Mouse (Mus musculus) liver, postnatal 0 days (tissue): ENCODE results near the gene St8sia1.

Experiments used
- CTCF ChIP-seq: sonication (generic); IDR thresholded peaks from 2 replicates; pipeline ENCODE4 v1.5.1; 2016; ENCODE audit warnings: antibody characterized with exemption, low read depth
- EP300 ChIP-seq: IDR thresholded peaks from 2 replicates; pipeline ENCODE4 v1.6.1; 2016; ENCODE audit warnings: antibody characterized with exemption, low read depth, mild to moderate bottlenecking

DNA sequence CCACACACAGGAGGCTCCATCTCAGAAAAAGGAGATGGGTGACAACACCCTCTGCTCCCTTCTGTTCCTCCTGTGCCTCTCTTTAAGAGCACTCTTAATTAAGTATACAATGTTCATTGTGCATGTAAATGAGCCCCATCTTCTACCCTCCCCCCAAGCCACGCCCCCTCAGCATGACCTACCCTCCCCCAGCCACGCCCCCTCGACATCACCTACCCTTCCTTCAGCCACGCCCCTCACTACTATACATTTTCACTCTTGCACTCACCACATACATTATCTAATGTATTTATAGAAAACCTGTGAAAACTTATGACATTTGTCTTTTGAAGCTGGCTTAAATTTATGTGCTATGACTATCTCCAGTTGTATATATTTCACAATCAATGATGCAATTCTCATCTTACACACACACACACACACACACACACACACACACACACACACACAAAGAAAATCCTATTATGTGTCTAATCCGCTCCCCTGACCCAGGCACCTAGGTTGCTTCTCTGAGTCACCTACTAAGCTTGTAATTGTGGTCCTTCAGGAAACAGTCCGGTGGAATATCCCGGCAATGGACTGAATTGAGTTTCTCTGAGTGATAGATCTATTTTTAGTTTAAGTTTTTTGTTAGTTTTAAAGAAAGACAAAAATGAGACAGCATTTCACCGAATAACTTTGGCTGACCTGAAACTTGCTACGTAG is 37.2 kb downstream of the St8sia1 start:
- TF ChIP-seq EP300 (no peak), CTCF (no peak)
